Mouse (Mus musculus): ENCODE data around the gene St6galnac1.

GRCm38 (mm10) chr11:116732536-116732935 lies 42.8 kb downstream of the St6galnac1 start:
- TF ChIP-seq CTCF (IDR thresholded peaks at IDR 0.05; ENCODE audit: borderline replicate concordance, insufficient read depth, low read depth, low read length) (no peak), POLR2A (IDR thresholded peaks at IDR 0.05; ENCODE audit: borderline replicate concordance, insufficient read depth, low read length) (no peak)
